Comparison of ENCODE assay signal across 22 mouse cellular contexts in genomic region chr2:129413488-129413887, GRCm38 (mm10). TPM values are rescaled to one million over a fixed set of nuclear protein-coding genes. Genes with fewer than 3 reads are reported as not detected.
DNase-seq lines count a peak whose midpoint lies in the region; ATAC-seq and TF ChIP-seq lines count a peak whose summit lies in the region.
"Had no signal": no experiment of that assay in that cellular context is flagged by ENCODE, and none has a peak within 500 bp of the region (broad histone marks: within the 10 kb centered on the region; RNA-seq: fewer than 3 reads in every experiment).

No protein-coding gene starts in this region.

- H3K4me2 ChIP-seq in intestine, postnatal 0 days (replicated peaks; ENCODE audit: low read depth), result no peak overlapping the region
- no peak overlapping the region for H3K4me2 ChIP-seq in forebrain, embryonic 11.5 days (ENCODE audit: low read depth, low read length, severe bottlenecking)
- H3K4me2 ChIP-seq: embryonic facial prominence, embryonic 13.5 days; hindbrain, embryonic 14.5 days; midbrain, embryonic 12.5 days; neural tube, embryonic 15.5 days had no signal

- ATAC-seq in intestine, postnatal 0 days, result peak; percentile 59
- ATAC-seq in forebrain, embryonic 11.5 days (replicated peaks; ENCODE audit: low FRiP score), result no peak
- ATAC-seq: activated CD4-positive, CD25-positive, alpha-beta regulatory T cell, adult 4 months; Patski had no signal

- H3K4me1 ChIP-seq in thymus, adult 2 months (replicated peaks; ENCODE audit: control insufficient read depth, insufficient read depth, low read length), result peaks cover 6% of the 10 kb centered on the region; the same call in 1 of the 2 replicates
- H3K4me1 ChIP-seq in intestine, postnatal 0 days (replicated peaks; ENCODE audit: control insufficient read depth, insufficient read depth, low read length), result no peaks in the 10 kb centered on the region
- no peaks in the 10 kb centered on the region for H3K4me1 ChIP-seq in forebrain, embryonic 11.5 days (replicated peaks; ENCODE audit: control insufficient read depth, insufficient read depth, low read length)
- H3K4me1 ChIP-seq: embryonic facial prominence, embryonic 13.5 days; midbrain, embryonic 12.5 days; neural tube, embryonic 15.5 days had no signal

- H3K9me3 ChIP-seq in intestine, postnatal 0 days (ENCODE audit: control insufficient read depth), result no peaks in the 10 kb centered on the region
- H3K9me3 ChIP-seq in forebrain, embryonic 11.5 days (ENCODE audit: control insufficient read depth, low read length), result no peaks in the 10 kb centered on the region
- H3K9me3 ChIP-seq: embryonic facial prominence, embryonic 13.5 days; heart, embryonic 10.5 days; midbrain, embryonic 12.5 days; neural tube, embryonic 15.5 days had no signal

- DNase-seq in cerebellum, adult 8-10 months, result peak; percentile 7
- no peak for DNase-seq in cerebellum, adult 11 months
- peak; percentile 7 for DNase-seq in thymus, adult 2 months
- DNase-seq in thymus, adult 18-20 months, result no peak
- DNase-seq in thymus, postnatal 4 days, result peak; percentile 35
- no peak for DNase-seq in gastrocnemius, adult 8-10 months (ENCODE audit: low spot score in 2 of 2)
- no peak for DNase-seq in forebrain, embryonic 11.5 days (ENCODE audit: low spot score)
- DNase-seq: gastrocnemius, postnatal 25 days; heart, postnatal 10 days; kidney, adult 11 months; lung, adult 18-20 months had no signal

- no peaks in the 10 kb centered on the region for H3K36me3 ChIP-seq in thymus, adult 2 months (ENCODE audit: control insufficient read depth, insufficient read depth, low read length)
- H3K36me3 ChIP-seq in intestine, postnatal 0 days (ENCODE audit: control insufficient read depth, insufficient read depth), result no peaks in the 10 kb centered on the region
- no peaks in the 10 kb centered on the region for H3K36me3 ChIP-seq in forebrain, embryonic 11.5 days (ENCODE audit: control insufficient read depth, insufficient read depth, low read length)
- H3K36me3 ChIP-seq: embryonic facial prominence, embryonic 13.5 days; heart, embryonic 10.5 days; midbrain, embryonic 12.5 days; neural tube, embryonic 15.5 days had no signal

- TF ChIP-seq POLR2A in thymus, adult 2 months (IDR thresholded peaks at IDR 0.05; ENCODE audit: control insufficient read depth, extremely low read depth, insufficient read depth, low read length, poor library complexity), result no peak

- 3% methylated on average over 6 of the region's 6 CpGs for WGBS in thymus, adult 2 months
- 36% methylated on average over 6 of the region's 6 CpGs for WGBS in intestine, postnatal 0 days
- WGBS in forebrain, embryonic 11.5 days, result 72% methylated on average over 6 of the region's 6 CpGs

- no peak overlapping the region for H3K27ac ChIP-seq in thymus, adult 2 months (ENCODE audit: control insufficient read depth, insufficient read depth, low read length)
- H3K27ac ChIP-seq in intestine, postnatal 0 days (ENCODE audit: low read depth, low read length), result no peak overlapping the region
- no peak overlapping the region for H3K27ac ChIP-seq in forebrain, embryonic 11.5 days (ENCODE audit: low read depth, low read length)
- H3K27ac ChIP-seq: embryonic facial prominence, embryonic 13.5 days; heart, embryonic 10.5 days; hindbrain, embryonic 14.5 days; kidney, postnatal 0 days; left cerebral cortex, adult 2 months; midbrain, embryonic 12.5 days; neural tube, embryonic 15.5 days had no signal

- H3K27me3 ChIP-seq in thymus, adult 2 months (ENCODE audit: control insufficient read depth, insufficient read depth, low read length), result no peaks in the 10 kb centered on the region
- no peaks in the 10 kb centered on the region; the same call in 1 of the 2 replicates for H3K27me3 ChIP-seq in intestine, postnatal 0 days (replicated peaks; ENCODE audit: control insufficient read depth, insufficient read depth, low read length)
- no peaks in the 10 kb centered on the region for H3K27me3 ChIP-seq in forebrain, embryonic 11.5 days (ENCODE audit: control insufficient read depth, insufficient read depth, low read length)
- H3K27me3 ChIP-seq: embryonic facial prominence, embryonic 13.5 days; midbrain, embryonic 12.5 days; neural tube, embryonic 15.5 days had no signal

- H3K9ac ChIP-seq in intestine, postnatal 0 days (ENCODE audit: low read depth, low read length), result no peak overlapping the region
- no peak overlapping the region for H3K9ac ChIP-seq in forebrain, embryonic 11.5 days (ENCODE audit: low read length)
- H3K9ac ChIP-seq: embryonic facial prominence, embryonic 13.5 days; hindbrain, embryonic 14.5 days; midbrain, embryonic 12.5 days; neural tube, embryonic 15.5 days had no signal

- H3K4me3 ChIP-seq in thymus, adult 2 months (ENCODE audit: control insufficient read depth, insufficient read depth, low read length), result no peak overlapping the region
- H3K4me3 ChIP-seq in intestine, postnatal 0 days (ENCODE audit: low read depth, low read length), result no peak overlapping the region
- H3K4me3 ChIP-seq in forebrain, embryonic 11.5 days (ENCODE audit: low read depth, low read length), result no peak overlapping the region
- H3K4me3 ChIP-seq: embryonic facial prominence, embryonic 13.5 days; heart, embryonic 10.5 days; left cerebral cortex, adult 2 months; midbrain, embryonic 12.5 days; myocyte; neural tube, embryonic 15.5 days had no signal

- no peak for TF ChIP-seq CTCF in thymus, adult 2 months (IDR thresholded peaks at IDR 0.05; ENCODE audit: borderline replicate concordance, control insufficient read depth, extremely low read depth, insufficient read depth, low read length, poor library complexity)
- peak; percentile 32; the same call in 1 of the 2 replicates for TF ChIP-seq CTCF in intestine, postnatal 0 days (IDR thresholded peaks at IDR 0.05; ENCODE audit: low read depth)

RNA-seq across cellular contexts. Expression of gene Il1b, which starts 42.5 kb away (rescaled TPM):
- polyA plus RNA-seq in thymus, adult 2 months (2012; rRNA removed), result 1.8 and 1.9 TPM in 2 replicates
- polyA plus RNA-seq in intestine, postnatal 0 days (2015; fragmentation: Nextera tagmentation; extraction: Ambion mirVana), result 0.33 and 0.35 TPM in 2 replicates
- total RNA-seq in gastrocnemius, adult 8-10 months (2022), result not detected
- not detected in 2 replicates for polyA plus RNA-seq in forebrain, embryonic 11.5 days (2014; fragmentation: Nextera tagmentation; extraction: Ambion mirVana)
- total RNA-seq: gastrocnemius, postnatal 25 days had no signal
- polyA plus RNA-seq: activated CD4-positive, CD25-positive, alpha-beta regulatory T cell, adult 4 months; heart, embryonic 10.5 days; hindbrain, embryonic 14.5 days; midbrain, embryonic 12.5 days; neural tube, embryonic 15.5 days; Patski had no signal

Comparison
In these comparisons a context has a peak if more than half of its experiments do, and no peak if none do; other contexts are left out.
1. DNase-seq: peak in cerebellum, adult 8-10 months (single experiment), thymus, adult 2 months (single experiment) and thymus, postnatal 4 days (single experiment); none in cerebellum, adult 11 months (single experiment), thymus, adult 18-20 months (0 of 2), gastrocnemius, adult 8-10 months (0 of 2) and forebrain, embryonic 11.5 days (single experiment).